In genomic region chr4:86690768-86691167, GRCm38 (mm10) we compare ENCODE assay signal across 16 mouse cellular contexts. TPM values are rescaled to one million over a fixed set of nuclear protein-coding genes. Genes with fewer than 3 reads are reported as not detected.
DNase-seq lines count a peak whose midpoint lies in the region; ATAC-seq and TF ChIP-seq lines count a peak whose summit lies in the region.
"Had no signal": no experiment of that assay in that cellular context is flagged by ENCODE, and none has a peak within 500 bp of the region (broad histone marks: within the 10 kb centered on the region; RNA-seq: fewer than 3 reads in every experiment).

No protein-coding gene starts in this region.

- H3K36me3 ChIP-seq in lung, embryonic 14.5 days (ENCODE audit: insufficient read depth) = no peaks in the 10 kb centered on the region
- no peaks in the 10 kb centered on the region for H3K36me3 ChIP-seq in intestine, postnatal 0 days (ENCODE audit: control insufficient read depth, insufficient read depth)
- H3K36me3 ChIP-seq in liver, postnatal 0 days (replicated peaks; ENCODE audit: insufficient read depth, low read length) = no peaks in the 10 kb centered on the region
- H3K36me3 ChIP-seq: embryonic facial prominence, embryonic 13.5 days; forebrain, embryonic 15.5 days; heart, embryonic 13.5 days; hindbrain, embryonic 15.5 days; neural tube, embryonic 15.5 days had no signal

- DNase-seq in lung, embryonic 14.5 days = no peak
- no peak for DNase-seq in lung, adult 2 months
- no peak for DNase-seq in liver, postnatal 0 days
- no peak for DNase-seq in cerebellum, adult 18-20 months
- DNase-seq: cerebellum, postnatal 10 days; spleen, adult 18-20 months had no signal

- no peak for TF ChIP-seq POLR2A in lung, adult 2 months (IDR thresholded peaks at IDR 0.05; ENCODE audit: borderline replicate concordance, extremely low read depth, low read depth, low read length)

- H3K4me1 ChIP-seq in lung, embryonic 14.5 days (ENCODE audit: insufficient read depth) = peaks cover 3% of the 10 kb centered on the region
- H3K4me1 ChIP-seq in lung, adult 2 months (ENCODE audit: control insufficient read depth, insufficient read depth, low read length) = peaks cover 9% of the 10 kb centered on the region
- H3K4me1 ChIP-seq in brown adipose tissue, adult 24 weeks (ENCODE audit: control insufficient read depth, insufficient read depth, insufficient read length, low read length) = peaks cover 28% of the 10 kb centered on the region
- peaks cover 6% of the 10 kb centered on the region; the same call in 1 of the 2 replicates for H3K4me1 ChIP-seq in intestine, postnatal 0 days (replicated peaks; ENCODE audit: control insufficient read depth, insufficient read depth, low read length)
- H3K4me1 ChIP-seq in liver, postnatal 0 days (ENCODE audit: insufficient read depth) = peaks cover 27% of the 10 kb centered on the region
- H3K4me1 ChIP-seq: forebrain, embryonic 15.5 days; hindbrain, embryonic 15.5 days; neural tube, embryonic 15.5 days had no signal

- H3K9me3 ChIP-seq in lung, embryonic 14.5 days (ENCODE audit: low read depth, low read length) = no peaks in the 10 kb centered on the region
- no peaks in the 10 kb centered on the region for H3K9me3 ChIP-seq in intestine, postnatal 0 days (ENCODE audit: control insufficient read depth)
- H3K9me3 ChIP-seq in liver, postnatal 0 days (ENCODE audit: low read length) = no peaks in the 10 kb centered on the region
- H3K9me3 ChIP-seq: embryonic facial prominence, embryonic 13.5 days; forebrain, embryonic 15.5 days; heart, embryonic 13.5 days; hindbrain, embryonic 15.5 days; neural tube, embryonic 15.5 days had no signal

- no peak overlapping the region for H3K4me2 ChIP-seq in lung, embryonic 14.5 days
- H3K4me2 ChIP-seq in intestine, postnatal 0 days (replicated peaks; ENCODE audit: low read depth) = no peak overlapping the region; the same call in 1 of the 2 replicates
- H3K4me2 ChIP-seq in liver, postnatal 0 days (ENCODE audit: low read depth, low read length) = no peak overlapping the region
- H3K4me2 ChIP-seq: embryonic facial prominence, embryonic 13.5 days; forebrain, embryonic 15.5 days; heart, embryonic 13.5 days; hindbrain, embryonic 15.5 days; neural tube, embryonic 15.5 days had no signal

- TF ChIP-seq EP300 in liver, postnatal 0 days (IDR thresholded peaks at IDR 0.05; ENCODE audit: low read depth) = no peak

- no peaks in the 10 kb centered on the region for H3K27me3 ChIP-seq in lung, embryonic 14.5 days (ENCODE audit: insufficient read depth, low read length)
- H3K27me3 ChIP-seq in intestine, postnatal 0 days (replicated peaks; ENCODE audit: control insufficient read depth, insufficient read depth, low read length) = no peaks in the 10 kb centered on the region
- no peaks in the 10 kb centered on the region for H3K27me3 ChIP-seq in liver, postnatal 0 days (ENCODE audit: insufficient read depth, low read length)
- H3K27me3 ChIP-seq: embryonic facial prominence, embryonic 13.5 days; forebrain, embryonic 15.5 days; heart, embryonic 13.5 days; hindbrain, embryonic 15.5 days; neural tube, embryonic 15.5 days had no signal

- H3K27ac ChIP-seq in lung, embryonic 14.5 days (ENCODE audit: low read depth) = 0 out of 2 replicates have a peak overlapping the region, but pooled peaks have one; percentile 9
- H3K27ac ChIP-seq in brown adipose tissue, adult 24 weeks (replicated peaks; ENCODE audit: low read depth, low read length) = peak overlapping the region; percentile 99
- peak overlapping the region; percentile 84 for H3K27ac ChIP-seq in intestine, postnatal 0 days (ENCODE audit: low read depth, low read length)
- H3K27ac ChIP-seq in liver, postnatal 0 days (ENCODE audit: low read depth) = peak overlapping the region; percentile 88
- H3K27ac ChIP-seq: embryonic facial prominence, embryonic 13.5 days; forebrain, embryonic 15.5 days; heart, embryonic 13.5 days; hindbrain, embryonic 15.5 days; layer of hippocampus, adult 2 months; neural tube, embryonic 15.5 days had no signal

- ATAC-seq in lung, embryonic 14.5 days (ENCODE audit: insufficient read depth) = no peak
- ATAC-seq in intestine, postnatal 0 days = peak; percentile 52
- ATAC-seq in liver, postnatal 0 days = no peak
- no peak for ATAC-seq in erythroblast, adult 5-6 weeks (replicated peaks; ENCODE audit: low FRiP score, poor library complexity, severe bottlenecking)
- ATAC-seq: forebrain, embryonic 15.5 days; midbrain, embryonic 16.5 days had no signal

- no peak overlapping the region for H3K4me3 ChIP-seq in lung, embryonic 14.5 days (ENCODE audit: low read depth, low read length)
- no peak overlapping the region for H3K4me3 ChIP-seq in lung, adult 2 months (replicated peaks; ENCODE audit: extremely low read depth, low read depth, low read length)
- H3K4me3 ChIP-seq in brown adipose tissue, adult 24 weeks (ENCODE audit: insufficient read depth, low read depth, low read length) = no peak overlapping the region
- H3K4me3 ChIP-seq in intestine, postnatal 0 days (ENCODE audit: low read depth, low read length) = no peak overlapping the region
- no peak overlapping the region for H3K4me3 ChIP-seq in liver, postnatal 0 days (ENCODE audit: low read depth, low read length)
- H3K4me3 ChIP-seq: embryonic facial prominence, embryonic 13.5 days; forebrain, embryonic 15.5 days; heart, embryonic 13.5 days; hindbrain, embryonic 15.5 days; layer of hippocampus, adult 2 months; neural tube, embryonic 15.5 days had no signal

- no peak overlapping the region for H3K9ac ChIP-seq in lung, embryonic 14.5 days
- no peak overlapping the region; the same call in 1 of the 2 replicates for H3K9ac ChIP-seq in intestine, postnatal 0 days (ENCODE audit: low read depth, low read length)
- no peak overlapping the region for H3K9ac ChIP-seq in liver, postnatal 0 days (replicated peaks)
- H3K9ac ChIP-seq: embryonic facial prominence, embryonic 13.5 days; forebrain, embryonic 15.5 days; heart, embryonic 13.5 days; hindbrain, embryonic 15.5 days; neural tube, embryonic 15.5 days had no signal

- 84% methylated on average over 6 of the region's 6 CpGs for WGBS in lung, embryonic 14.5 days
- WGBS in lung, adult 2 months = 72% methylated on average over 6 of the region's 6 CpGs
- whole genome bisulfite sequencing in intestine, postnatal 0 days = 51% methylated on average over 6 of the region's 6 CpGs
- 71% methylated on average over 6 of the region's 6 CpGs for WGBS in liver, postnatal 0 days (ENCODE audit: insufficient replicate concordance)

- TF ChIP-seq CTCF in lung, embryonic 14.5 days (IDR thresholded peaks at IDR 0.05; ENCODE audit: low read depth) = no peak
- TF ChIP-seq CTCF in lung, adult 2 months (IDR thresholded peaks at IDR 0.05; ENCODE audit: insufficient read depth, low read length) = no peak
- TF ChIP-seq CTCF in intestine, postnatal 0 days (IDR thresholded peaks at IDR 0.05; ENCODE audit: low read depth) = no peak
- TF ChIP-seq CTCF in liver, postnatal 0 days (IDR thresholded peaks at IDR 0.05; ENCODE audit: low read depth) = no peak

RNA-seq across cellular contexts. Expression of gene Plin2, which starts 20.9 kb away (rescaled TPM):
- 102 and 104 TPM in 2 replicates for polyA plus RNA-seq in lung, embryonic 14.5 days (2014; fragmentation: Nextera tagmentation; extraction: Ambion mirVana)
- polyA plus RNA-seq in lung, adult 2 months (2012; rRNA removed) = 165 and 207 TPM in 2 replicates
- 969 and 1,325 TPM in 2 replicates for polyA plus RNA-seq in brown adipose tissue, adult 24 weeks (2012; ENCODE audit: insufficient read depth, insufficient read length, missing spikeins)
- polyA plus RNA-seq in intestine, postnatal 0 days (2015; fragmentation: Nextera tagmentation; extraction: Ambion mirVana) = 500 and 531 TPM in 2 replicates
- 451 and 487 TPM in 2 replicates for polyA plus RNA-seq in liver, postnatal 0 days (2015; fragmentation: Nextera tagmentation; extraction: Ambion mirVana)
- total RNA-seq in erythroblast, adult 5-6 weeks (2015; ENCODE audit: low replicate concordance) = 11.3 and 33.9 TPM in 2 replicates
- total RNA-seq in erythroblast, adult 5-6 weeks (2017; ENCODE audit: low replicate concordance) = 23.7 and 39.7 TPM in 2 replicates

RNA-seq across cellular contexts. Expression of gene Dennd4c, which starts 57.6 kb away (rescaled TPM):
- polyA plus RNA-seq in lung, embryonic 14.5 days (2014; fragmentation: Nextera tagmentation; extraction: Ambion mirVana) = 11.3 and 13.6 TPM in 2 replicates
- 5.9 and 7.3 TPM in 2 replicates for polyA plus RNA-seq in lung, adult 2 months (2012; rRNA removed)
- 13.7 and 14.5 TPM in 2 replicates for polyA plus RNA-seq in brown adipose tissue, adult 24 weeks (2012; ENCODE audit: insufficient read depth, insufficient read length, missing spikeins)
- 3.2 and 3.8 TPM in 2 replicates for polyA plus RNA-seq in intestine, postnatal 0 days (2015; fragmentation: Nextera tagmentation; extraction: Ambion mirVana)
- polyA plus RNA-seq in liver, postnatal 0 days (2015; fragmentation: Nextera tagmentation; extraction: Ambion mirVana) = 1.4 and 1.8 TPM in 2 replicates
- total RNA-seq in erythroblast, adult 5-6 weeks (2015; ENCODE audit: low replicate concordance) = 5.2 and 7.5 TPM in 2 replicates
- total RNA-seq in erythroblast, adult 5-6 weeks (2017; ENCODE audit: low replicate concordance) = 5.5 and 6.6 TPM in 2 replicates

Comparison
In these comparisons a context has a peak if more than half of its experiments do, and no peak if none do; other contexts are left out.
1. H3K27ac ChIP-seq: peak in every context shown above with its lines; median percentile 99 in brown adipose tissue, adult 24 weeks; 88 in liver, postnatal 0 days; 84 in intestine, postnatal 0 days; 9 in lung, embryonic 14.5 days.